Mouse (Mus musculus) kidney, embryonic 15.5 days (tissue): ENCODE results near the gene Gm17304. TPM values are rescaled to one million over a fixed set of nuclear protein-coding genes. Genes with fewer than 3 reads are reported as not detected.

Experiments used
- ATAC-seq: fragments of 200-750 bp; cut with Nextera tagmentation; replicated peaks from 2 replicates; pipeline ENCODE4 v1.8.0; 2017; ENCODE audit warnings: moderate TSS enrichment; ENCODE audit not compliant: low FRiP score
- H3K27ac ChIP-seq: fragments of 300-500 bp; sonication (generic); 2 replicates; pipeline ENCODE4 v1.5.1; 2015; ENCODE audit warnings: mild to moderate bottlenecking, inconsistent platforms
- H3K27me3 ChIP-seq: fragments of 300-500 bp; sonication (generic); 2 replicates; pipeline ENCODE4 v1.6.1; 2015; ENCODE audit warnings: inconsistent platforms
- H3K36me3 ChIP-seq: fragments of 300-500 bp; sonication (generic); 2 replicates; pipeline ENCODE4 v1.6.1; 2015; ENCODE audit warnings: inconsistent platforms
- H3K4me1 ChIP-seq: fragments of 300-500 bp; sonication (generic); 2 replicates; pipeline ENCODE4 v1.6.1; 2015; ENCODE audit warnings: inconsistent platforms
- H3K4me2 ChIP-seq: fragments of 300-500 bp; sonication (generic); 2 replicates; pipeline ENCODE4 v1.6.1; 2015; ENCODE audit warnings: moderate library complexity, mild to moderate bottlenecking, inconsistent platforms
- H3K4me3 ChIP-seq: fragments of 300-500 bp; sonication (generic); replicated peaks from 2 replicates; pipeline ENCODE4 v1.5.1; 2015; ENCODE audit warnings: mild to moderate bottlenecking, inconsistent platforms
- H3K9ac ChIP-seq: fragments of 300-500 bp; sonication (generic); 2 replicates; pipeline ENCODE4 v1.6.1; 2015; ENCODE audit warnings: mild to moderate bottlenecking, inconsistent platforms
- H3K9me3 ChIP-seq: fragments of 300-500 bp; sonication (generic); replicated peaks from 2 replicates; pipeline ENCODE4 v1.6.1; 2016; ENCODE audit warnings: inconsistent platforms
- WGBS: fragments of 180-500 bp; shearing (Covaris S2); methylation state at CpG from one replicate; pipeline ENCODE4 v1.1.7; 2015; ENCODE audit warnings: mixed read lengths; 5-methylcytosine and 5-hydroxymethylcytosine counted together
- polyA plus RNA-seq: library from polyadenylated mRNA; unstranded; fragments of >200 nt; fragmentation: Nextera tagmentation; extraction: Ambion mirVana; gene quantifications from 2 replicates; pipeline ENCODE4 v1.2.1, GENCODE M21; 2015

The Gm17304 gene
- polyA plus RNA-seq, 1 experiment from 2014 or later: not detected

DNA sequence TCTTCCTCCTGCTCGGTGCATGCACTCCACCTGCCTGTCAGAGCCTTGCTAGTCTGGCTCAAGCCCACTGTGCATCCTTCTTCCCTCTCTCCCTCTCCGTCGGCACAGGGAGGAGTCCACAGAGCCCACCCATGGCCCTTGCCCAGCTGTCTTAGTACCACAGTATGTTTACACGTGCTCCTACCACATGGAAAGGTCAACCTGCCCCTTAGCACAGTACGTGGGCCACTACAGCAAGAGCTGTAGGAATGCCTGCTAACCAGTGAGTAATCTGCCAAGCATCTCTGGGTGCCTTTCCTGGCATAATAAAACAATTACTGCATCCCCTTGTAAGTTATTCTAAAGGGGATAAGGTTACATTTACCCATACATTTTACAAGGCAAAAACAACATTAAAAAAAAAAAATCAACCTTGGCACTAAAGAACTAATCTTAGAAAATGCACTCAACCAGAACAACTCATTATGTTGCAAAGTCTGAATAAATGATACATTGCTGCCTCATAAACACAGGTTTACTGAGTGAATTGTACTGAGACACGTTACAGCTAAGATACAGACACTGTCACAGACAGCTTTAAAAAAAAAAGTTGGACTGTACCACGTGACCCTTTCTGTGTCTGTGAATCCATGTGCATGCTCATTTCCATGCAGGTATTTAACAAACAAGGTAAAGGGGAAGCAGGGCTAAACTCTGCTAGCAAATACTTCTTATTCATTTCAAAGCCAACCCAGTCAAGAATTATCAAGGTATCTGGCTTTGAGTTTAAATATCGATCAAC, 19.7 kb downstream of the Gm17304 start:
- ATAC-seq: 0 out of 2 replicates have a peak, but pooled peaks have one; percentile 58
- H3K9me3 ChIP-seq: no peaks in the 10 kb centered on the region
- no peaks in the 10 kb centered on the region for H3K27me3 ChIP-seq
- no peak overlapping the region for H3K4me2 ChIP-seq
- H3K27ac ChIP-seq: 0 out of 2 replicates have a peak overlapping the region, but pooled peaks have one; percentile 18
- H3K4me1 ChIP-seq: peaks cover 7% of the 10 kb centered on the region
- no peak overlapping the region for H3K4me3 ChIP-seq
- peaks cover 34% of the 10 kb centered on the region for H3K36me3 ChIP-seq
- 58% methylated on average over 8 of the region's 8 CpGs for WGBS
- H3K9ac ChIP-seq: no peak overlapping the region

DNA sequence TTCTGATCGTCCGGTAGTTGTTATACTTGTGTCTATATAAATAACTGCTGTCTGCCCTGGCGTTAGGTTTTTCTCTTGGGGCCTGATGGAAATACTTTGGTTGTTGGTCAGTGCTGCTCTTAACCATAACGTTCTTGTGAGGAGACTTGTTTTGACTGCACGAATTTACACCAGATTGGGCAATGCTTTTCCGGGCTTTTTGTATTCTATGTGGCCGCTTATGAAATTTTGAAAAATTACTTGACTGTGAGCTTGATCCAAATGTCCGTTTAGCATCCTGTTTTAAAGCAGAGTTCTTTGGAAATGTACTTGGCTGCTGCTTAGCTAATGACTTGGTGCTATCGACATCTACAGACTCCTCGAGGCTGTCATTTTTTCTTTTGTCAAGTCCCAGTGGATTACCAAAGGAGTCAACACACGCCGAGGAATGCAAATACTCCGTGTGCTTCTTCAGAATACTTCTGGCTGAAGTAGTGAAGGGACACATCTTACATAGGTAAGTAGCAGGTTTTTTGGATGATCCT, 27.6 kb downstream of the Gm17304 start:
- no peak overlapping the region for H3K9ac ChIP-seq
- no peak overlapping the region for H3K4me2 ChIP-seq
- H3K36me3 ChIP-seq: peaks cover 54% of the 10 kb centered on the region
- H3K27me3 ChIP-seq: no peaks in the 10 kb centered on the region
- WGBS: 91% methylated on average over 13 of the region's 13 CpGs
- no peaks in the 10 kb centered on the region for H3K9me3 ChIP-seq
- no peak for ATAC-seq
- no peak overlapping the region for H3K27ac ChIP-seq
- no peaks in the 10 kb centered on the region for H3K4me1 ChIP-seq
- H3K4me3 ChIP-seq: no peak overlapping the region

DNA sequence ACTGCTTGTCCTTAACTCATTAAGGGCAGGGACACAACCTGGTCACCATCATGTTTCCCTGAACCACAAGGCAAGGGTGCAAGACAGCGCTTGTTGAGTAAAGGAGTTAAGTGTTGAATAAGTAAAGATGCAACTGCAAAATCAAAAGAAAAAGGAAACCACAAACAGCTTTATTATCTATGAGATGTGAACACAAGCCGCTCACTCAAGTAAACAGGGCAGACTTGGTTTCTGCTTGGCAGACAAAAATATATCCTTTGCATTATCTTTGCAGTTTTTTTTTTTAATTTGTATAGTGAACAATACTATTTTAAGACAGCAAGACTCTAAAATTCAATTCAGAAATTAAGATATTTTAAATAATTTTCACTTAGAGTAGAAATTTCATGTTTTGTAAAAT, 30.7 kb downstream of the Gm17304 start:
- Histone ChIP-seq H3K9ac (no peak overlapping the region), H3K4me1 (0 out of 2 replicates have a peak, but pooled peaks cover 3% of the 10 kb centered on the region), H3K9me3 (no peaks in the 10 kb centered on the region), H3K4me2 (no peak overlapping the region), H3K4me3 (no peak overlapping the region), H3K27ac (no peak overlapping the region), H3K36me3 (peaks cover 41% of the 10 kb centered on the region), H3K27me3 (no peaks in the 10 kb centered on the region)
- ATAC-seq: no peak
- 95% methylated on average over 2 of the region's 2 CpGs for whole genome bisulfite sequencing

DNA sequence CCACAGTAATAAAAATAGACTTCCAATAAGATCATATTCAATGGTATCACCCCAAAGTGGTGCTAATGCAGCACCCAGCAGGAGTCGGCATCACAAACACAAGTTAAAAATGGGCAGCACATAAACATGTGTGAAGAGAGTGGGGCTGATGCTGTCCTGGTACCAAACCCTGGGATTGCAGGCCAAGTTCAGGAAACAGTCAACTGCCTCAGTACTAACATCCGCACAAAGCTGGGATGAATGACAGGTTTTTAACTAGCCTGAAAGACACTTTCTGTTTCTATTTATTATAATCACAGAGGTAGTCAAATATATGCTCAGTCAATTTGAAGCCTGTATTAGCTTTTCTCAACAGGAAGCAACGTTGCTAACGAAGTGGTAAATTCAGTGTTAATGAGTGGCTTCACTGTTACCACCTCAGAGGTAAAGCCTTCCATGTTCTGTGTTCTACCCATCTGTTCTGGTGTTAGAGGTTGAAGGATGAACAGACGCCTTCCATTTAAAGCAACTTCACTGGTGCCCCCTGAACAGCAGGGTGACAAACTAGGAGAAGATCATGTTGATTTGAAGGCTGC, 31.4 kb downstream of the Gm17304 start:
- Histone ChIP-seq H3K36me3 (peaks cover 34% of the 10 kb centered on the region), H3K9me3 (no peaks in the 10 kb centered on the region), H3K27me3 (no peaks in the 10 kb centered on the region), H3K4me2 (no peak overlapping the region), H3K4me3 (no peak overlapping the region), H3K9ac (no peak overlapping the region), H3K4me1 (0 out of 2 replicates have a peak, but pooled peaks cover 3% of the 10 kb centered on the region), H3K27ac (no peak overlapping the region)
- 85% methylated on average over 5 of the region's 5 CpGs for WGBS
- ATAC-seq: no peak

GRCm38 (mm10) chr5:106641876-106642275, 33.0 kb downstream of the Gm17304 start:
- H3K36me3 ChIP-seq: peaks cover 19% of the 10 kb centered on the region
- H3K9ac ChIP-seq: no peak overlapping the region
- H3K4me1 ChIP-seq: 0 out of 2 replicates have a peak, but pooled peaks cover 3% of the 10 kb centered on the region
- no peaks in the 10 kb centered on the region for H3K27me3 ChIP-seq
- H3K9me3 ChIP-seq: no peaks in the 10 kb centered on the region
- no peak overlapping the region for H3K27ac ChIP-seq
- no peak overlapping the region for H3K4me2 ChIP-seq
- no peak overlapping the region for H3K4me3 ChIP-seq
- WGBS: 88% methylated on average over 3 of the region's 3 CpGs
- ATAC-seq: no peak

DNA sequence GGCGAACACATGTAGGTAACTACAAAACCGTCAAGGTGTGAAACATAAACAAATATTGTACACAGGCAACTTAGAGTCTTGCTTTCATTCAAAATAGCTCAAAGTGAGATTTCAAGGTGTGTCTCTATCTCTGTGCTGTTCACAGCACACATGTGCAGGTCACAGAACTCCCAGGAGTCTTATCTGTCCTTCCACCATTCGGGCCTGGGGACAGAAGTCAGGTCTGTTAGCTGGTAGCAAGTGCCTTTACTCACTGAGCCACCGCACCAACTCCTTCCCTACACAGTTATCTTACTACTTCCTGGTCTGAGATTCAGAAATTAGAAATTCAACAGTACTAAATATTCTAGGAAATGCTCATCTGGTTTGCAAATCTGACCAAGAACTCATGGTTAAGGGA, 34.5 kb downstream of the Gm17304 start:
- no peak overlapping the region for H3K4me3 ChIP-seq
- 68% methylated on average over 4 of the region's 4 CpGs for WGBS
- no peak overlapping the region for H3K4me2 ChIP-seq
- H3K27me3 ChIP-seq: no peaks in the 10 kb centered on the region
- no peaks in the 10 kb centered on the region for H3K9me3 ChIP-seq
- no peak overlapping the region for H3K27ac ChIP-seq
- H3K36me3 ChIP-seq: peaks cover 4% of the 10 kb centered on the region; the same call in 1 of the 2 replicates
- H3K4me1 ChIP-seq: 0 out of 2 replicates have a peak, but pooled peaks cover 3% of the 10 kb centered on the region
- no peak overlapping the region for H3K9ac ChIP-seq
- ATAC-seq: no peak

DNA sequence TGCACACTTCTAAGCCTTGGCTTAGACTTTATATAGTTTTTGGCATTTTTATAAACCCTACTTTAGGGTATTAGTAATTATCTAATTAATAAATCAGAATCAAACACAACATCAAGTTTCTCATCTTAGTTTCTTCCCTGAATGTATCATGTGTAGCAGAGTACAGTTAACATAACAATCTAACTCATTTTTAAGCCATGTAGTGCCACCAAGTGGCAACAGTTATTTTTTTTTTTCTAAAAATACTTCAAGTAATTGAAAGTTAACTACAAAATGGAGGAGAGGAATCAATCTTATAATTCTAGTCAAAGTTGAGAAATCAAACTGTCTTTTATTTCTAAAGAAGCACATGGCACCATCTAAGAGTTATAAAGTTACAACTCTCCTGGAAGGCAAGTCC, 40.5 kb downstream of the Gm17304 start:
- H3K9me3 ChIP-seq: no peaks in the 10 kb centered on the region
- ATAC-seq: no peak
- no peak overlapping the region for H3K9ac ChIP-seq
- no peaks in the 10 kb centered on the region for H3K27me3 ChIP-seq
- no peak overlapping the region for H3K27ac ChIP-seq
- H3K4me2 ChIP-seq: no peak overlapping the region
- no peak overlapping the region for H3K4me3 ChIP-seq
- peaks cover 12% of the 10 kb centered on the region; the same call in 1 of the 2 replicates for H3K36me3 ChIP-seq
- no peaks in the 10 kb centered on the region for H3K4me1 ChIP-seq

DNA sequence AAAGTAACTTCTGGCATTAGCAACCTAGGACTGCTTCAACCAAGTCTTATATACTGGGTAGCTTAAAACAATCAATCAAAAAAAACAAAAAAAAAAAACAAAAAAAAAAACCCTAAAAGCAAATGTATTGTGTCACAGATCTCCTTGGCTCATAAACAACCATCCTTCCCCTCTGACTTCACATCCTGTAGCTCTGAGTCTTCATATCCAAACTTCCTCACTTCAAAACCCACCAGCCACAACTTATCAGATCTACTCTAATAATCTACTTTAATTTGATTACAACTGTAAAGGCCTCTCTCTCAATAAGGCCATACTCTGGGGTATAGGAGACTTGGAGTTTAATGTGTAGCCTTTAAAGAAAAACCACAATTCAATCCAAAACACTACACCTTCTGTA, 41.1 kb downstream of the Gm17304 start:
- peaks cover 16% of the 10 kb centered on the region for H3K36me3 ChIP-seq
- H3K9ac ChIP-seq: no peak overlapping the region
- H3K4me1 ChIP-seq: no peaks in the 10 kb centered on the region
- H3K4me2 ChIP-seq: no peak overlapping the region
- no peak for ATAC-seq
- H3K27me3 ChIP-seq: no peaks in the 10 kb centered on the region
- H3K27ac ChIP-seq: no peak overlapping the region
- no peaks in the 10 kb centered on the region for H3K9me3 ChIP-seq
- H3K4me3 ChIP-seq: no peak overlapping the region

GRCm38 (mm10) chr5:106652220-106652753, 43.4 kb downstream of the Gm17304 start:
- Histone ChIP-seq H3K27me3 (no peaks in the 10 kb centered on the region), H3K4me3 (no peak overlapping the region), H3K36me3 (peaks cover 23% of the 10 kb centered on the region), H3K4me2 (no peak overlapping the region), H3K4me1 (no peaks in the 10 kb centered on the region), H3K9ac (no peak overlapping the region), H3K9me3 (no peaks in the 10 kb centered on the region), H3K27ac (no peak overlapping the region)
- WGBS: 88% methylated on average over 4 of the region's 4 CpGs
- ATAC-seq: no peak

DNA sequence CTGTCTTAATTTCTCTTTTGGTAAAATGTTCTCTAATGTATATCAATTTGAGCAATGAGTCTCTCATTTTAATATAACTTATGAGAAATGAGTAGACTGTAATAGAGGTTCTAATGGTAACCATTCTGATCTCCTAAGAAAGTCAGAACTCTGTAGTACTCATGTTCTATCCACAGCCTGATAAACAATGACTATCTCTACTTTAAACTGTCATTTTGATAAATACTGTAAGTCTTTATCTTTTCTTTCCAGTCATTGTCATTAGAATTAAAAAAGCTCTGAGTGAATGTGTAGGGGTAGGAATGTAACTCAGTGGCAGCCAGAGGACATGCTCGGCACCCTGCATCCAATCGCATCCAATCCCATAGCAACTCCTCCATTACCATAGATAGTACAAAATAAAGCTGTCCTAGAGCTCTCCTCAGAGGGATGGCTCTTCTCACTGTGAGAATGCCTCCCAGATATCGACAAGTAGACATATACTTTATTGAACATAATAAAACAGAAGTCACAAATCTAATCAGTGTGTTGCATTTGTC, 44.0 kb downstream of the Gm17304 start:
- no peak for ATAC-seq
- 87% methylated on average over 3 of the region's 3 CpGs for WGBS
- Histone ChIP-seq H3K4me3 (no peak overlapping the region), H3K27ac (no peak overlapping the region), H3K36me3 (peaks cover 23% of the 10 kb centered on the region), H3K4me1 (no peaks in the 10 kb centered on the region), H3K4me2 (no peak overlapping the region), H3K9ac (no peak overlapping the region), H3K9me3 (no peaks in the 10 kb centered on the region), H3K27me3 (no peaks in the 10 kb centered on the region)
